Mouse (Mus musculus): ENCODE data around the gene Tomm34. TPM values are rescaled to one million over a fixed set of nuclear protein-coding genes. Genes with fewer than 3 reads are reported as not detected.

Gene Tomm34
- polyA plus RNA-seq, 1 experiment from 2014 or later, result 58.7 TPM

GRCm38 (mm10) chr2:164025150-164025549 lies 45.8 kb downstream of the Tomm34 start, which contains the start of gene Pabpc1l:
Gene Pabpc1l (plus strand): TSS chr2:164025450.
- DNase-seq (ENCODE audit: low spot score), result no peak
- 80% methylated on average over 16 of the region's 16 CpGs for WGBS
- Histone ChIP-seq H3K36me3 (no peaks in the 10 kb centered on the region), H3K4me3 (no peak within 1 kb of the TSS), H3K27ac (no peak within 1 kb of the TSS), H3K9me3 (no peaks in the 10 kb centered on the region), H3K4me1 (no peaks in the 10 kb centered on the region), H3K27me3 (ENCODE audit: insufficient read depth, poor library complexity, severe bottlenecking) (peaks cover 4% of the 10 kb centered on the region; the same call in 1 of the 2 replicates)

GRCm38 (mm10) chr2:164022104-164022503 lies 48.9 kb downstream of the Tomm34 start:
- H3K9me3 ChIP-seq, result no peaks in the 10 kb centered on the region
- no peak for DNase-seq (ENCODE audit: low spot score)
- H3K4me1 ChIP-seq, result no peaks in the 10 kb centered on the region
- no peak overlapping the region for H3K27ac ChIP-seq
- H3K27me3 ChIP-seq (ENCODE audit: insufficient read depth, poor library complexity, severe bottlenecking), result peaks cover 4% of the 10 kb centered on the region; the same call in 1 of the 2 replicates
- 34% methylated on average over 2 of the region's 2 CpGs for WGBS
- peaks cover 25% of the 10 kb centered on the region for H3K36me3 ChIP-seq
- no peak overlapping the region for H3K4me3 ChIP-seq

- Histone ChIP-seq H3K9me3 (no peaks in the 10 kb centered on the region), H3K36me3 (peaks cover 46% of the 10 kb centered on the region), H3K4me3 (no peak overlapping the region), H3K4me1 (no peaks in the 10 kb centered on the region), H3K27me3 (ENCODE audit: insufficient read depth, poor library complexity, severe bottlenecking) (no peaks in the 10 kb centered on the region), H3K27ac (no peak overlapping the region)
- WGBS, result 79% methylated on average over 4 of the region's 4 CpGs
- DNase-seq (ENCODE audit: low spot score), result no peak
Observed at GRCm38 (mm10) chr2:164019943-164020342, 51.0 kb downstream of the Tomm34 start.

- H3K27ac ChIP-seq, result no peak overlapping the region
- 84% methylated on average over 3 of the region's 3 CpGs for WGBS
- DNase-seq (ENCODE audit: low spot score), result no peak
- no peak overlapping the region for H3K4me3 ChIP-seq
- no peaks in the 10 kb centered on the region for H3K4me1 ChIP-seq
- no peaks in the 10 kb centered on the region for H3K9me3 ChIP-seq
- H3K27me3 ChIP-seq (ENCODE audit: insufficient read depth, poor library complexity, severe bottlenecking), result no peaks in the 10 kb centered on the region
- H3K36me3 ChIP-seq, result peaks cover 56% of the 10 kb centered on the region
Observed at GRCm38 (mm10) chr2:164018910-164019309, 52.1 kb downstream of the Tomm34 start.

GRCm38 (mm10) chr2:164015304-164015703 lies 55.7 kb downstream of the Tomm34 start:
- 92% methylated on average over 16 of the region's 16 CpGs for WGBS
- 0 out of 2 replicates have a peak, but pooled peaks cover 2% of the 10 kb centered on the region for H3K4me1 ChIP-seq
- H3K4me3 ChIP-seq, result no peak overlapping the region
- H3K27me3 ChIP-seq (ENCODE audit: insufficient read depth, poor library complexity, severe bottlenecking), result no peaks in the 10 kb centered on the region
- peaks cover 86% of the 10 kb centered on the region for H3K36me3 ChIP-seq
- no peak overlapping the region for H3K27ac ChIP-seq
- no peak for DNase-seq (ENCODE audit: low spot score)
- no peaks in the 10 kb centered on the region for H3K9me3 ChIP-seq

- DNase-seq (ENCODE audit: low spot score), result no peak
- Histone ChIP-seq H3K9me3 (no peaks in the 10 kb centered on the region), H3K27ac (no peak overlapping the region), H3K27me3 (ENCODE audit: insufficient read depth, poor library complexity, severe bottlenecking) (no peaks in the 10 kb centered on the region), H3K36me3 (peaks cover 50% of the 10 kb centered on the region), H3K4me1 (peaks cover 24% of the 10 kb centered on the region), H3K4me3 (no peak overlapping the region)
- 77% methylated on average over 3 of the region's 3 CpGs for WGBS
Observed at GRCm38 (mm10) chr2:164010944-164011343, 60.0 kb downstream of the Tomm34 start.

GRCm38 (mm10) chr2:164010496-164010895 lies 60.5 kb downstream of the Tomm34 start:
- H3K4me3 ChIP-seq, result no peak overlapping the region
- peaks cover 28% of the 10 kb centered on the region for H3K4me1 ChIP-seq
- peaks cover 45% of the 10 kb centered on the region for H3K36me3 ChIP-seq
- no peak for DNase-seq (ENCODE audit: low spot score)
- no peaks in the 10 kb centered on the region for H3K9me3 ChIP-seq
- no peaks in the 10 kb centered on the region for H3K27me3 ChIP-seq (ENCODE audit: insufficient read depth, poor library complexity, severe bottlenecking)
- 90% methylated on average over 5 of the region's 5 CpGs for WGBS
- no peak overlapping the region for H3K27ac ChIP-seq

- Histone ChIP-seq H3K4me1 (peaks cover 40% of the 10 kb centered on the region), H3K27me3 (ENCODE audit: insufficient read depth, poor library complexity, severe bottlenecking) (no peaks in the 10 kb centered on the region), H3K4me3 (no peak overlapping the region), H3K9me3 (no peaks in the 10 kb centered on the region), H3K36me3 (peaks cover 32% of the 10 kb centered on the region), H3K27ac (no peak overlapping the region)
- 84% methylated on average over 6 of the region's 6 CpGs for WGBS
- no peak for DNase-seq (ENCODE audit: low spot score)
Observed at GRCm38 (mm10) chr2:164009227-164009626, 61.7 kb downstream of the Tomm34 start.

- Histone ChIP-seq H3K9me3 (no peaks in the 10 kb centered on the region), H3K27me3 (ENCODE audit: insufficient read depth, poor library complexity, severe bottlenecking) (no peaks in the 10 kb centered on the region), H3K4me3 (no peak overlapping the region), H3K4me1 (peaks cover 48% of the 10 kb centered on the region), H3K36me3 (peaks cover 21% of the 10 kb centered on the region), H3K27ac (no peak overlapping the region)
- WGBS, result 91% methylated on average over 2 of the region's 2 CpGs
- no peak for DNase-seq (ENCODE audit: low spot score)
Observed at GRCm38 (mm10) chr2:164007987-164008545, 62.9 kb downstream of the Tomm34 start.

- Histone ChIP-seq H3K9me3 (no peaks in the 10 kb centered on the region), H3K36me3 (peaks cover 16% of the 10 kb centered on the region), H3K27ac (no peak overlapping the region), H3K27me3 (ENCODE audit: insufficient read depth, poor library complexity, severe bottlenecking) (no peaks in the 10 kb centered on the region), H3K4me3 (no peak overlapping the region), H3K4me1 (peaks cover 51% of the 10 kb centered on the region)
- no peak for DNase-seq (ENCODE audit: low spot score)
- WGBS, result 89% methylated on average over 8 of the region's 8 CpGs
Observed at GRCm38 (mm10) chr2:164007547-164007946, 63.4 kb downstream of the Tomm34 start.

- H3K27ac ChIP-seq, result peak overlapping the region; percentile 52
- H3K4me3 ChIP-seq, result 0 out of 2 replicates have a peak overlapping the region, but pooled peaks have one; percentile 8
- no peaks in the 10 kb centered on the region for H3K27me3 ChIP-seq (ENCODE audit: insufficient read depth, poor library complexity, severe bottlenecking)
- DNase-seq (ENCODE audit: low spot score), result no peak
- no peaks in the 10 kb centered on the region for H3K9me3 ChIP-seq
- H3K4me1 ChIP-seq, result peaks cover 51% of the 10 kb centered on the region
- 60% methylated on average over 10 of the region's 10 CpGs for WGBS
- H3K36me3 ChIP-seq, result peaks cover 10% of the 10 kb centered on the region
Observed at GRCm38 (mm10) chr2:164006932-164007331, 64.0 kb downstream of the Tomm34 start.

- Histone ChIP-seq H3K36me3 (no peaks in the 10 kb centered on the region), H3K27me3 (ENCODE audit: insufficient read depth, poor library complexity, severe bottlenecking) (no peaks in the 10 kb centered on the region), H3K4me1 (peaks cover 56% of the 10 kb centered on the region), H3K9me3 (no peaks in the 10 kb centered on the region), H3K27ac (no peak overlapping the region), H3K4me3 (no peak overlapping the region)
- no peak for DNase-seq (ENCODE audit: low spot score)
- WGBS, result 60% methylated on average over 5 of the region's 5 CpGs
Observed at GRCm38 (mm10) chr2:164004503-164004902, 66.5 kb downstream of the Tomm34 start.

All from heart, embryonic 10.5 days (tissue).